Mouse (Mus musculus) intestine, postnatal 0 days (tissue): ENCODE data around the gene Tpk1. TPM values are rescaled to one million over a fixed set of nuclear protein-coding genes. Genes with fewer than 3 reads are reported as not detected.
A peak's percentile ranks its signal among the peaks of the same experiment; 100 is the strongest.

Experiments used
- ATAC-seq: fragments of 200-750 bp; cut with Nextera tagmentation; 2 replicates; pipeline ENCODE4 v1.8.0; 2017; ENCODE audit warnings: mild to moderate bottlenecking, moderate TSS enrichment, moderate library complexity
- H3K27ac ChIP-seq: fragments of 300-500 bp; sonication (generic); 2 replicates; pipeline ENCODE4 v1.5.1; 2014; ENCODE audit warnings: mild to moderate bottlenecking, low read depth, low read length, moderate library complexity
- H3K27me3 ChIP-seq: fragments of 300-500 bp; sonication (generic); replicated peaks from 2 replicates; pipeline ENCODE4 v1.6.1; 2014; ENCODE audit warnings: low read length, mixed read lengths; ENCODE audit not compliant: control insufficient read depth, insufficient read depth
- H3K36me3 ChIP-seq: fragments of 300-500 bp; sonication (generic); 2 replicates; pipeline ENCODE4 v1.6.1; 2014; ENCODE audit warnings: mild to moderate bottlenecking, moderate library complexity; ENCODE audit not compliant: control insufficient read depth, insufficient read depth
- H3K4me1 ChIP-seq: fragments of 300-500 bp; sonication (generic); replicated peaks from 2 replicates; pipeline ENCODE4 v1.6.1; 2014; ENCODE audit warnings: antibody characterized with exemption, low read length, mixed read lengths; ENCODE audit not compliant: control insufficient read depth, insufficient read depth
- H3K4me2 ChIP-seq: fragments of 300-500 bp; sonication (generic); replicated peaks from 2 replicates; pipeline ENCODE4 v1.6.1; 2014; ENCODE audit warnings: low read depth, mild to moderate bottlenecking, moderate library complexity
- H3K4me3 ChIP-seq: fragments of 300-500 bp; sonication (generic); 2 replicates; pipeline ENCODE4 v1.5.1; 2014; ENCODE audit warnings: low read depth, low read length
- H3K9ac ChIP-seq: fragments of 300-500 bp; sonication (generic); 2 replicates; pipeline ENCODE4 v1.6.1; 2014; ENCODE audit warnings: mild to moderate bottlenecking, low read depth, low read length
- H3K9me3 ChIP-seq: fragments of 300-500 bp; sonication (generic); 2 replicates; pipeline ENCODE4 v1.6.1; 2016; ENCODE audit warnings: mixed run types; ENCODE audit not compliant: control insufficient read depth
- CTCF ChIP-seq: sonication (generic); IDR thresholded peaks from 2 replicates; pipeline ENCODE4 v1.5.1; 2016; ENCODE audit warnings: low read depth, mild to moderate bottlenecking, control low read depth, antibody characterized with exemption, moderate library complexity
- WGBS: fragments of 180-500 bp; shearing (Covaris S2); extraction: QIAGEN DNeasy Blood & Tissue Kit; methylation state at CpG from one replicate; pipeline ENCODE4 v1.1.7; 2014; 5-methylcytosine and 5-hydroxymethylcytosine counted together
- polyA plus RNA-seq: library from polyadenylated mRNA; unstranded; fragments of >200 nt; fragmentation: Nextera tagmentation; extraction: Ambion mirVana; gene quantifications from 2 replicates; pipeline ENCODE4 v1.2.1, GENCODE M21; 2015

Tpk1 gene
- polyA plus RNA-seq, 1 experiment from 2014 or later, result 21.9 TPM

GRCm38 (mm10) chr6:43420358-43420979 lies 245.6 kb downstream of the Tpk1 start:
- no peak overlapping the region for H3K4me3 ChIP-seq
- TF ChIP-seq CTCF, result no peak
- no peaks in the 10 kb centered on the region for H3K4me1 ChIP-seq
- H3K9ac ChIP-seq, result no peak overlapping the region
- H3K36me3 ChIP-seq, result no peaks in the 10 kb centered on the region
- no peaks in the 10 kb centered on the region for H3K27me3 ChIP-seq
- no peaks in the 10 kb centered on the region for H3K9me3 ChIP-seq
- no peak overlapping the region for H3K27ac ChIP-seq
- no peak for ATAC-seq
- WGBS, result 78% methylated on average over 7 of the region's 7 CpGs
- H3K4me2 ChIP-seq, result no peak overlapping the region

GRCm38 (mm10) chr6:43408949-43409348 lies 257.1 kb downstream of the Tpk1 start:
- no peak overlapping the region for H3K9ac ChIP-seq
- WGBS, result 89% methylated on average over 1 of the region's 1 CpGs
- no peak for TF ChIP-seq CTCF
- no peak overlapping the region for H3K27ac ChIP-seq
- no peaks in the 10 kb centered on the region for H3K27me3 ChIP-seq
- no peak overlapping the region for H3K4me3 ChIP-seq
- no peaks in the 10 kb centered on the region for H3K36me3 ChIP-seq
- no peaks in the 10 kb centered on the region for H3K9me3 ChIP-seq
- no peak for ATAC-seq
- H3K4me1 ChIP-seq, result no peaks in the 10 kb centered on the region
- no peak overlapping the region for H3K4me2 ChIP-seq

DNA sequence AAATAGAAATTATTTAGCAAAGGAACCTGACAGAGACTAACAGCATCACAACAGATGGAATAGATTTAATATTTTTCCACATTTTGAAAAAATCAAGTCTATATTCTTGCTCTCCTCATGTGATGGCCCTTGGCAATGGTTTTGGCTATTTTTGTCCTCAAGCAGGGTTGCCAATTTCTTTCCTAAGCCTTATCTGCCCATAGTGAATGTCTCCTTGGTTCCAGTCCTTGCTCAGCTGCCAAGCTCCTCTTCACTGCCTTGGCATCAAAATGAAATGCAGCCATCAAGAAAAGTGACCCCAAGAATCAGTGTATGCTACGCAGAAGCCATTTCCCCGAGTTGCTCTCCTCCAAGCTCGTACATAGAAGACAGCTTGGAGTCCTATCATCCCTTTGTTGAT lies 263.0 kb downstream of the Tpk1 start:
- WGBS, result 83% methylated on average over 3 of the region's 3 CpGs
- no peak overlapping the region for H3K4me2 ChIP-seq
- H3K9ac ChIP-seq, result no peak overlapping the region
- H3K4me3 ChIP-seq, result no peak overlapping the region
- no peaks in the 10 kb centered on the region for H3K4me1 ChIP-seq
- TF ChIP-seq CTCF, result no peak
- no peak for ATAC-seq
- no peaks in the 10 kb centered on the region for H3K9me3 ChIP-seq
- no peak overlapping the region for H3K27ac ChIP-seq
- no peaks in the 10 kb centered on the region for H3K27me3 ChIP-seq
- no peaks in the 10 kb centered on the region for H3K36me3 ChIP-seq

- no peak overlapping the region for H3K4me2 ChIP-seq
- no peak for TF ChIP-seq CTCF
- H3K4me1 ChIP-seq, result no peaks in the 10 kb centered on the region
- H3K4me3 ChIP-seq, result no peak overlapping the region
- H3K27me3 ChIP-seq, result no peaks in the 10 kb centered on the region
- no peaks in the 10 kb centered on the region for H3K9me3 ChIP-seq
- 76% methylated on average over 6 of the region's 6 CpGs for WGBS
- H3K27ac ChIP-seq, result no peak overlapping the region
- no peaks in the 10 kb centered on the region for H3K36me3 ChIP-seq
- no peak for ATAC-seq
- no peak overlapping the region for H3K9ac ChIP-seq
These were observed 263.7 kb downstream of the Tpk1 start for GRCm38 (mm10) chr6:43402219-43402997.

DNA sequence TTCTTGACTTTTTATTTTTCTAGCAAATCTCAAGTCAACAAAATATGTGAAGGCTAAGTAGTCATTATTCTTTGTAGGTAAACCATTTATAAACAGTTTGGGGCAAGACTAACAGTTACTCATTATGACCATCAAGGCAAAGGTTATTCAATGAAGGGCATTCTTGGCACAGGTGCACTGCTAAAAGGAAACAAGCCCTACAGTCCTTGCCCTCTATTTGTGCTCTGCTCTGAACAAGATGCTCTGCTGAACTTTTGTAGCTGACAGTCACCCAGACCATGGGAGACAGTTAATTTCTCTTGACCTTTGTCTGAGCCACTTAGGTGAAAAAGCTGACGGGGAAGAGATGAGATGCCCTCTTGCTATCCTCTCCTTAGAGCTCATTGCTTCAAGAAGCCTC lies 269.7 kb downstream of the Tpk1 start:
- TF ChIP-seq CTCF, result no peak
- Histone ChIP-seq H3K27ac (no peak overlapping the region), H3K9ac (no peak overlapping the region), H3K4me2 (no peak overlapping the region), H3K9me3 (no peaks in the 10 kb centered on the region), H3K36me3 (no peaks in the 10 kb centered on the region), H3K4me3 (no peak overlapping the region), H3K4me1 (no peaks in the 10 kb centered on the region), H3K27me3 (no peaks in the 10 kb centered on the region)
- ATAC-seq, result no peak
- WGBS, result 90% methylated on average over 1 of the region's 1 CpGs

- Histone ChIP-seq H3K4me1 (no peaks in the 10 kb centered on the region), H3K4me2 (no peak overlapping the region), H3K9me3 (no peaks in the 10 kb centered on the region), H3K27me3 (no peaks in the 10 kb centered on the region), H3K27ac (no peak overlapping the region), H3K36me3 (no peaks in the 10 kb centered on the region), H3K9ac (no peak overlapping the region), H3K4me3 (no peak overlapping the region)
- WGBS, result 68% methylated on average over 2 of the region's 2 CpGs
- no peak for ATAC-seq
- peak; percentile 63 for TF ChIP-seq CTCF
These were observed 270.5 kb downstream of the Tpk1 start for GRCm38 (mm10) chr6:43395538-43395937.
